Mouse (Mus musculus): ENCODE results near the gene Tns1. TPM values are rescaled to one million over a fixed set of nuclear protein-coding genes. Genes with fewer than 3 reads are reported as not detected.

The Tns1 gene
- polyA plus RNA-seq, 1 experiment, result 111 TPM

DNA sequence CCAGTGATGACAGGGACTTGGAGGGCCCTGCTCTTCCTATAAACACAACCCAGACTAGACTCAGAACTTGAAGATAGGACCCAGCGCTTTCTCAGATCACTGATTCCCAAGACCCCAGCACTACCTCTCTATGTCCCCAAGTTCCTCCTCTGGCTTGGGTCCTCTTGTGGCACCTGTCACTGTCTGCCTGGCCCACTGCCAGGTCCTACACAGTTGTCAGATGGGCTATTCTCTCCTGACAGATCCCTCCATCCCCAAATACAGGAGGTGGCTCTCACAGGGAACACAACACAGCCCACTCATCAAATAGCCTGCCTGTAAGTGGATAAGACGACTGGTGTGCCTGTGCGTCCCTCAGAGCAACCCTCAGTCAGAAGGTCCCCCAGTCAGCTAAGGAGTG lies 101.3 kb downstream of the Tns1 start:
- H3K27me3 ChIP-seq (ENCODE audit: control insufficient read depth, insufficient read depth, insufficient read length), result no peaks in the 10 kb centered on the region
- H3K36me3 ChIP-seq (ENCODE audit: control insufficient read depth, insufficient read depth), result no peaks in the 10 kb centered on the region
- no peak overlapping the region for H3K4me2 ChIP-seq (ENCODE audit: low read depth)
- H3ac ChIP-seq (ENCODE audit: control insufficient read depth, insufficient read length), result no peak overlapping the region
- no peak for TF ChIP-seq POLR2A (IDR thresholded peaks at IDR 0.05; ENCODE audit: insufficient read length, low read depth)
- TF ChIP-seq MYOD1 (IDR thresholded peaks at IDR 0.05; ENCODE audit: control insufficient read depth in 1 of 3, insufficient read length in 2 of 3, low read depth in 2 of 3), result no peak
- no peak for TF ChIP-seq E2F4 (IDR thresholded peaks at IDR 0.05; ENCODE audit: insufficient read depth)
- TF ChIP-seq MAX (IDR thresholded peaks at IDR 0.05; ENCODE audit: low read depth), result no peak
- TF ChIP-seq MYOG (IDR thresholded peaks at IDR 0.05; ENCODE audit: control insufficient read depth in 1 of 3, insufficient read depth in 1 of 3, insufficient read length in 2 of 3, low read depth in 2 of 3), result no peak
- TF ChIP-seq CEBPB (IDR thresholded peaks at IDR 0.05; ENCODE audit: insufficient read depth, poor library complexity, severe bottlenecking), result no peak
- no peak for TF ChIP-seq USF1 (IDR thresholded peaks at IDR 0.05; ENCODE audit: low read depth)
- no peak for TF ChIP-seq REST (IDR thresholded peaks at IDR 0.05; ENCODE audit: insufficient read depth, insufficient read length)
- no peak for TF ChIP-seq SRF (IDR thresholded peaks at IDR 0.05; ENCODE audit: control insufficient read depth, insufficient read length, low read depth)
- no peak for TF ChIP-seq TCF12 (IDR thresholded peaks at IDR 0.05; ENCODE audit: insufficient read depth, poor library complexity, severe bottlenecking)
- no peak for TF ChIP-seq TCF3 (IDR thresholded peaks at IDR 0.05; ENCODE audit: insufficient read length, low read depth)
- peaks cover 87% of the 10 kb centered on the region for H3K79me2 ChIP-seq (ENCODE audit: control insufficient read depth, insufficient read depth)
- no peak overlapping the region for H3K4me3 ChIP-seq

GRCm38 (mm10) chr1:74022536-74022935 lies 101.7 kb downstream of the Tns1 start:
- H3K36me3 ChIP-seq (ENCODE audit: control insufficient read depth, insufficient read depth), result no peaks in the 10 kb centered on the region
- H3K4me3 ChIP-seq, result no peak overlapping the region
- no peaks in the 10 kb centered on the region for H3K27me3 ChIP-seq (ENCODE audit: control insufficient read depth, insufficient read depth, insufficient read length)
- H3K4me2 ChIP-seq (ENCODE audit: low read depth), result no peak overlapping the region
- no peak overlapping the region for H3ac ChIP-seq (ENCODE audit: control insufficient read depth, insufficient read length)
- H3K79me2 ChIP-seq (ENCODE audit: control insufficient read depth, insufficient read depth), result peaks cover 92% of the 10 kb centered on the region
- TF ChIP-seq POLR2A (IDR thresholded peaks at IDR 0.05; ENCODE audit: insufficient read length, low read depth), result no peak

DNA sequence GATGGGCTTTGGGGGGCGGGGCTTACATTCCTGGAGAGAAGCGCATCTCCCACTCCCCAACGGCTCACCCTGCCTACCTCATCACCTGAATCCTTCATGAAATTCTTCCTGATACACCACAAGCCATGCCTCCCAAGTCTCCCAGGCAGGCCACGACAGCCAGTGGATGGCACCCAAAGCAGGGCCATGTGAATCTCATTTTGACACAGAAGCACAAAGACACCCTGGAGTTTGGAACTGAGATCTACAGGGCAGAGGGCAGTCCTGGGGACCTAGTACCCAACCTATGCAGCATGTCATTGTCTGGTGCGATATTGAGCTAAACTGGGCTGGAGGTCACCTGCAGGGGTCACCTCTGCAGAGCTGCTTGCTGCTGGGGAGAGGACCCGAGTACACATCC lies 104.0 kb downstream of the Tns1 start:
- Histone ChIP-seq H3K36me3 (ENCODE audit: control insufficient read depth, insufficient read depth) (no peaks in the 10 kb centered on the region), H3K4me3 (no peak overlapping the region), H3K27me3 (ENCODE audit: control insufficient read depth, insufficient read depth, insufficient read length) (no peaks in the 10 kb centered on the region), H3K4me2 (ENCODE audit: low read depth) (no peak overlapping the region), H3ac (ENCODE audit: control insufficient read depth, insufficient read length) (no peak overlapping the region), H3K79me2 (ENCODE audit: control insufficient read depth, insufficient read depth) (peaks cover 87% of the 10 kb centered on the region)
- no peak for TF ChIP-seq TCF12 (IDR thresholded peaks at IDR 0.05; ENCODE audit: insufficient read depth, poor library complexity, severe bottlenecking)
- no peak for TF ChIP-seq POLR2AphosphoS2 (IDR thresholded peaks at IDR 0.05; ENCODE audit: insufficient read length, low read depth)

DNA sequence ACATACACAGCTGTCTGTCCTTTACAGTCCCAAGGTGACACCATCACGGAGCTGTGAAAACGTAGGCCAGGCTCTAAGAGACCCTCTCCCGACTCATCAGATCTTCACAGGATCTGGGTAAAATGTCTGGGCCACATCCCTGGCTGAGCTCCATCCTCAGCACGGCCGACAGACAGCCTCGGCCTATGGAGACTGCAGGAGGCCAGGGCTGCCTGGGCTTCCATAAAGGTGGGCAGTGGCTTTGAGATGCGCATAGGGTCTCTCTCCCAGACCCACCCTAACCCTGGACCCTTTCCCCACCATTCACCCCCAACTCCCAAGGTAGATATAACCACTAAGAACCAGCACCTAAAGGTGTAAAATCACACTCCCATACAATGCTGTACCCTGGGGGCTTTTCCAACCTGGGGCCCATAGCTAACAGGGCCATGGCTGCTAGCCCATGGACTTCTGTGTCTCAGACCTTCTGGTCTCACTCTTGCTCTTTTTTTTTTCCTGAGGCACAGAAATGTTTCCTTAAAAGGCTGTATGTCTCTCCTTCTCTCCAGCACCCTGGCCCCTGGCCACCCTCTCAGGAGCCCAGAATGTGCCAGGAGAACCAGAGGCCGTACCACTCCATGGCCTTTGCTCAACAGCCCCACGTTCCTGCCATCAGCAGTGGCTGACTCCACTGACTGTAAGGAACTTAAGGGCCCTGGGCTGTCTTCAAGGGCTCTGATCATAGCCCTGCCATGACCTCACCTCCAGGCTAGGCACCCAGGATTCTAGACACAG lies 106.7 kb downstream of the Tns1 start:
- H3K4me3 ChIP-seq, result no peak overlapping the region
- H3K36me3 ChIP-seq (ENCODE audit: control insufficient read depth, insufficient read depth), result no peaks in the 10 kb centered on the region
- peaks cover 83% of the 10 kb centered on the region for H3K79me2 ChIP-seq (ENCODE audit: control insufficient read depth, insufficient read depth)
- no peaks in the 10 kb centered on the region for H3K27me3 ChIP-seq (ENCODE audit: control insufficient read depth, insufficient read depth, insufficient read length)
- H3K4me2 ChIP-seq (ENCODE audit: low read depth), result peak overlapping the region; percentile 86
- no peak overlapping the region for H3ac ChIP-seq (ENCODE audit: control insufficient read depth, insufficient read length)
- TF ChIP-seq POLR2AphosphoS2 (IDR thresholded peaks at IDR 0.05; ENCODE audit: insufficient read length, low read depth), result no peak
- no peak for TF ChIP-seq MYOD1 (IDR thresholded peaks at IDR 0.05; ENCODE audit: control insufficient read depth in 1 of 3, insufficient read length in 2 of 3, low read depth in 2 of 3)
- no peak for TF ChIP-seq SRF (IDR thresholded peaks at IDR 0.05; ENCODE audit: control insufficient read depth, insufficient read length, low read depth)
- TF ChIP-seq MYOG (IDR thresholded peaks at IDR 0.05; ENCODE audit: control insufficient read depth in 1 of 3, insufficient read depth in 1 of 3, insufficient read length in 2 of 3, low read depth in 2 of 3), result no peak
- TF ChIP-seq CEBPB (IDR thresholded peaks at IDR 0.05; ENCODE audit: insufficient read depth, poor library complexity, severe bottlenecking), result no peak
- no peak for TF ChIP-seq E2F4 (IDR thresholded peaks at IDR 0.05; ENCODE audit: insufficient read depth)
- no peak for TF ChIP-seq REST (IDR thresholded peaks at IDR 0.05; ENCODE audit: insufficient read depth, insufficient read length)
- TF ChIP-seq POLR2A (IDR thresholded peaks at IDR 0.05; ENCODE audit: insufficient read length, low read depth), result no peak
- TF ChIP-seq MAX (IDR thresholded peaks at IDR 0.05; ENCODE audit: low read depth), result no peak
- no peak for TF ChIP-seq TCF3 (IDR thresholded peaks at IDR 0.05; ENCODE audit: insufficient read length, low read depth)
- TF ChIP-seq TCF12 (IDR thresholded peaks at IDR 0.05; ENCODE audit: insufficient read depth, poor library complexity, severe bottlenecking), result no peak
- TF ChIP-seq USF1 (IDR thresholded peaks at IDR 0.05; ENCODE audit: low read depth), result no peak

- TF ChIP-seq MYOD1 (IDR thresholded peaks at IDR 0.05; ENCODE audit: control insufficient read depth in 1 of 3, insufficient read length in 2 of 3, low read depth in 2 of 3) (peak in 1 of 3 experiments; percentile 62), MAX (IDR thresholded peaks at IDR 0.05; ENCODE audit: low read depth) (no peak), REST (IDR thresholded peaks at IDR 0.05; ENCODE audit: insufficient read depth, insufficient read length) (no peak), POLR2A (IDR thresholded peaks at IDR 0.05; ENCODE audit: insufficient read length, low read depth) (peak; percentile 21), USF1 (IDR thresholded peaks at IDR 0.05; ENCODE audit: low read depth) (no peak), POLR2AphosphoS2 (IDR thresholded peaks at IDR 0.05; ENCODE audit: insufficient read length, low read depth) (no peak)
- no peak overlapping the region for H3ac ChIP-seq (ENCODE audit: control insufficient read depth, insufficient read length)
- no peaks in the 10 kb centered on the region for H3K27me3 ChIP-seq (ENCODE audit: control insufficient read depth, insufficient read depth, insufficient read length)
- peaks cover 81% of the 10 kb centered on the region for H3K79me2 ChIP-seq (ENCODE audit: control insufficient read depth, insufficient read depth)
- no peaks in the 10 kb centered on the region for H3K36me3 ChIP-seq (ENCODE audit: control insufficient read depth, insufficient read depth)
- H3K4me3 ChIP-seq, result peak overlapping the region; percentile 4
- peak overlapping the region; percentile 86 for H3K4me2 ChIP-seq (ENCODE audit: low read depth)
Observed at GRCm38 (mm10) chr1:74016618-74017017, 107.6 kb downstream of the Tns1 start.
